Mouse (Mus musculus): Measurements from ENCODE around the gene Gm17175. TPM values are rescaled to one million over a fixed set of nuclear protein-coding genes. Genes with fewer than 3 reads are reported as not detected.
"Not testable (repeated sequence)": the region's sequence is repeated elsewhere in the genome, so short reads cannot be mapped to it uniquely, and the experiment has no call there.

Gm17175 gene
- not detected for total RNA-seq (2021)

GRCm38 (mm10) chr14:51573963-51574362 is at the start of gene Gm17175:
Gene Gm17175, minus strand, starts transcription at chr14:51574063.
- intact Hi-C loops (cut with DNase I); DNase-seq (ENCODE audit: low spot score in 2 of 2): not testable (repeated sequence)

- DNase-seq (ENCODE audit: low spot score in 2 of 2): no peak
- intact Hi-C loops (cut with DNase I): no loop called here
Observed at GRCm38 (mm10) chr14:51611210-51611609, 37.3 kb upstream of the Gm17175 start, which contains the start of gene Gm17078. Gene Gm17078, minus strand, starts transcription at chr14:51611310.

GRCm38 (mm10) chr14:51592039-51592438 is 18.2 kb upstream of the Gm17175 start, which contains the start of gene Gm17174:
Gene Gm17174, minus strand, starts transcription at chr14:51592139.
- intact Hi-C loops (cut with DNase I); DNase-seq (ENCODE audit: low spot score in 2 of 2): not testable (repeated sequence)

GRCm38 (mm10) chr14:51552490-51552889 is 21.4 kb downstream of the Gm17175 start, which contains the start of gene Gm5622:
Gene Gm5622, plus strand, starts transcription at chr14:51552790.
- intact Hi-C loops (cut with DNase I): no loop called here
- DNase-seq (ENCODE audit: low spot score in 2 of 2): no peak

Other genes with a start within 250 kb of the Gm17175 start
- not detected for gene Gm7247, start 212.3 kb downstream of the Gm17175 start, total RNA-seq (2021)
- gene Vmn2r88, start 163.2 kb downstream of the Gm17175 start, total RNA-seq (2021): not detected
- not detected for gene Vmn2r89, start 122.2 kb downstream of the Gm17175 start, total RNA-seq (2021)
- gene Gm5622, start 21.3 kb downstream of the Gm17175 start, total RNA-seq (2021): not detected
- not detected for gene Gm17174, start 18.1 kb upstream of the Gm17175 start, total RNA-seq (2021)
- not detected for gene Gm17078, start 37.2 kb upstream of the Gm17175 start, total RNA-seq (2021)
- gene Gm4181, start 61.6 kb upstream of the Gm17175 start, total RNA-seq (2021): not detected
- not detected for gene Gm17079, start 121.4 kb upstream of the Gm17175 start, total RNA-seq (2021)
- gene Gm5800, start 143.1 kb upstream of the Gm17175 start, total RNA-seq (2021): not detected
- not detected for gene Ang4, start 199.5 kb upstream of the Gm17175 start, total RNA-seq (2021)
- gene AY358078, start 226.0 kb upstream of the Gm17175 start, total RNA-seq (2021): not detected